23 mouse cellular contexts compared by ENCODE assay signal in genomic region chr17:66604931-66605330, GRCm38 (mm10). TPM values are rescaled to one million over a fixed set of nuclear protein-coding genes. Genes with fewer than 3 reads are reported as not detected.
DNase-seq lines count a peak whose midpoint lies in the region; ATAC-seq and TF ChIP-seq lines count a peak whose summit lies in the region.
"Had no signal": no experiment of that assay in that cellular context is flagged by ENCODE, and none has a peak within 500 bp of the region (broad histone marks: within the 10 kb centered on the region; RNA-seq: fewer than 3 reads in every experiment).

No protein-coding gene starts in this region.

- H3K4me2 ChIP-seq in intestine, postnatal 0 days (replicated peaks; ENCODE audit: low read depth) = no peak overlapping the region
- H3K4me2 ChIP-seq in intestine, embryonic 16.5 days (ENCODE audit: low read depth, low read length) = no peak overlapping the region
- H3K4me2 ChIP-seq in lung, postnatal 0 days (replicated peaks; ENCODE audit: low read depth, low read length) = no peak overlapping the region
- H3K4me2 ChIP-seq: embryonic facial prominence, embryonic 13.5 days; forebrain, embryonic 13.5 days; heart, embryonic 15.5 days; hindbrain, embryonic 13.5 days had no signal

- H3K27me3 ChIP-seq in intestine, postnatal 0 days (replicated peaks; ENCODE audit: control insufficient read depth, insufficient read depth, low read length) = no peaks in the 10 kb centered on the region
- no peaks in the 10 kb centered on the region for H3K27me3 ChIP-seq in intestine, embryonic 16.5 days (replicated peaks; ENCODE audit: control insufficient read depth, insufficient read depth, low read length)
- H3K27me3 ChIP-seq in lung, postnatal 0 days (replicated peaks; ENCODE audit: insufficient read depth, low read length) = no peaks in the 10 kb centered on the region
- H3K27me3 ChIP-seq: CH12.LX; embryonic facial prominence, embryonic 13.5 days; forebrain, embryonic 13.5 days; heart, embryonic 15.5 days; hindbrain, embryonic 13.5 days had no signal

- 66% methylated on average over 5 of the region's 5 CpGs for WGBS in intestine, postnatal 0 days
- WGBS in intestine, embryonic 16.5 days = 73% methylated on average over 5 of the region's 5 CpGs
- WGBS in lung, postnatal 0 days = 71% methylated on average over 5 of the region's 5 CpGs

- H3K9me3 ChIP-seq in intestine, postnatal 0 days (ENCODE audit: control insufficient read depth) = no peaks in the 10 kb centered on the region
- H3K9me3 ChIP-seq in intestine, embryonic 16.5 days (ENCODE audit: control insufficient read depth, low read length) = no peaks in the 10 kb centered on the region
- H3K9me3 ChIP-seq in lung, postnatal 0 days (ENCODE audit: low read length) = no peaks in the 10 kb centered on the region
- H3K9me3 ChIP-seq: embryonic facial prominence, embryonic 13.5 days; forebrain, embryonic 13.5 days; heart, embryonic 15.5 days; hindbrain, embryonic 13.5 days had no signal

- peak; percentile 61 for TF ChIP-seq CTCF in intestine, postnatal 0 days (IDR thresholded peaks at IDR 0.05; ENCODE audit: low read depth)
- peak; percentile 35 for TF ChIP-seq CTCF in lung, postnatal 0 days (IDR thresholded peaks at IDR 0.05)

- no peak overlapping the region for H3K27ac ChIP-seq in intestine, postnatal 0 days (ENCODE audit: low read depth, low read length)
- H3K27ac ChIP-seq in intestine, embryonic 16.5 days (ENCODE audit: low read length) = no peak overlapping the region
- H3K27ac ChIP-seq in lung, postnatal 0 days (ENCODE audit: low read length) = no peak overlapping the region
- H3K27ac ChIP-seq: embryonic facial prominence, embryonic 13.5 days; forebrain, embryonic 13.5 days; heart, embryonic 15.5 days; hindbrain, embryonic 13.5 days; hindbrain, postnatal 0 days had no signal

- no peak overlapping the region for H3K9ac ChIP-seq in intestine, postnatal 0 days (ENCODE audit: low read depth, low read length)
- H3K9ac ChIP-seq in intestine, embryonic 16.5 days (ENCODE audit: low read depth, low read length) = no peak overlapping the region
- no peak overlapping the region for H3K9ac ChIP-seq in lung, postnatal 0 days (replicated peaks; ENCODE audit: low read depth)
- H3K9ac ChIP-seq: embryonic facial prominence, embryonic 13.5 days; forebrain, embryonic 13.5 days; forebrain, postnatal 0 days; heart, embryonic 15.5 days; hindbrain, embryonic 13.5 days had no signal

- H3K36me3 ChIP-seq in intestine, postnatal 0 days (ENCODE audit: control insufficient read depth, insufficient read depth) = no peaks in the 10 kb centered on the region
- H3K36me3 ChIP-seq in intestine, embryonic 16.5 days (ENCODE audit: control insufficient read depth, insufficient read depth, low read length) = no peaks in the 10 kb centered on the region
- no peaks in the 10 kb centered on the region for H3K36me3 ChIP-seq in lung, postnatal 0 days (ENCODE audit: insufficient read depth, low read length)
- H3K36me3 ChIP-seq: embryonic facial prominence, embryonic 13.5 days; G1E; heart, embryonic 15.5 days; hindbrain, embryonic 13.5 days had no signal

- no peak for DNase-seq in lung, postnatal 0 days (ENCODE audit: low spot score)
- no peak for DNase-seq in lung, postnatal 36 days
- peak; percentile 17 for DNase-seq in R1 (ENCODE audit: low read depth, low spot score)
- DNase-seq in spleen, adult 12 weeks (ENCODE audit: low spot score) = no peak
- DNase-seq: adrenal gland, postnatal 10 days; cerebellum, adult 11 months; cerebellum, adult 8-10 months; cerebellum, postnatal 14 days; embryo, embryonic 11 days; forebrain, postnatal 0 days; gastrocnemius, postnatal 14 days; heart, postnatal 14 days had no signal

- no peak overlapping the region for H3K4me3 ChIP-seq in intestine, postnatal 0 days (ENCODE audit: low read depth, low read length)
- no peak overlapping the region for H3K4me3 ChIP-seq in intestine, embryonic 16.5 days (ENCODE audit: low read length)
- H3K4me3 ChIP-seq in lung, postnatal 0 days (ENCODE audit: low read depth, low read length) = no peak overlapping the region
- H3K4me3 ChIP-seq: embryonic facial prominence, embryonic 13.5 days; forebrain, embryonic 13.5 days; heart, embryonic 15.5 days; hindbrain, embryonic 13.5 days had no signal

- ATAC-seq in intestine, postnatal 0 days = no peak
- ATAC-seq in intestine, embryonic 16.5 days = no peak
- ATAC-seq in lung, postnatal 0 days = no peak
- ATAC-seq: forebrain, embryonic 13.5 days; forebrain, postnatal 0 days; hindbrain, postnatal 0 days had no signal

- 0 out of 2 replicates have a peak, but pooled peaks cover 4% of the 10 kb centered on the region for H3K4me1 ChIP-seq in intestine, postnatal 0 days (replicated peaks; ENCODE audit: control insufficient read depth, insufficient read depth, low read length)
- no peaks in the 10 kb centered on the region; the same call in 1 of the 2 replicates for H3K4me1 ChIP-seq in intestine, embryonic 16.5 days (ENCODE audit: control insufficient read depth, insufficient read depth, low read length)
- no peaks in the 10 kb centered on the region for H3K4me1 ChIP-seq in lung, postnatal 0 days (ENCODE audit: insufficient read depth, low read depth, low read length)
- H3K4me1 ChIP-seq: embryonic facial prominence, embryonic 13.5 days; heart, embryonic 15.5 days; hindbrain, embryonic 13.5 days had no signal

- no peak for TF ChIP-seq EP300 in lung, postnatal 0 days (IDR thresholded peaks at IDR 0.05)

RNA-seq across cellular contexts. Expression of gene Themis3, which starts 10.5 kb away (rescaled TPM):
- 25.7 and 30.6 TPM in 2 replicates for polyA plus RNA-seq in intestine, postnatal 0 days (2015; fragmentation: Nextera tagmentation; extraction: Ambion mirVana)
- polyA plus RNA-seq in intestine, embryonic 16.5 days (2015; fragmentation: Nextera tagmentation; extraction: Ambion mirVana) = 4.5 and 9.1 TPM in 2 replicates
- polyA plus RNA-seq in lung, postnatal 0 days (2015; fragmentation: Nextera tagmentation; extraction: Ambion mirVana) = 0.08 and 0.10 TPM in 2 replicates
- polyA plus RNA-seq: brain, embryonic 14.5 days; forebrain, embryonic 13.5 days; forebrain, postnatal 0 days; G1E; gonadal fat pad, adult 2 months; hindbrain, embryonic 13.5 days; hindbrain, postnatal 0 days had no signal
